Mouse (Mus musculus) heart, embryonic 11.5 days (tissue): ENCODE data around the gene Kctd19. TPM values are rescaled to one million over a fixed set of nuclear protein-coding genes. Genes with fewer than 3 reads are reported as not detected.

ENCODE experiments used
- ATAC-seq: fragments of 200-750 bp; cut with Nextera tagmentation; replicated peaks from 2 replicates; pipeline ENCODE4 v1.8.0; 2017; ENCODE audit warnings: moderate library complexity; ENCODE audit not compliant: insufficient number of reproducible peaks, low FRiP score, low TSS enrichment
- H3K27ac ChIP-seq: fragments of 300-500 bp; sonication (generic); 2 replicates; pipeline ENCODE4 v1.5.1; 2014; ENCODE audit warnings: mild to moderate bottlenecking, low read depth, low read length
- H3K27me3 ChIP-seq: fragments of 300-500 bp; sonication (generic); 2 replicates; pipeline ENCODE4 v1.6.1; 2014; ENCODE audit warnings: mild to moderate bottlenecking, low read length, mixed read lengths; ENCODE audit not compliant: control insufficient read depth, insufficient read depth
- H3K36me3 ChIP-seq: fragments of 300-500 bp; sonication (generic); 2 replicates; pipeline ENCODE4 v1.6.1; 2014; ENCODE audit warnings: mild to moderate bottlenecking, low read length, moderate library complexity, mixed read lengths; ENCODE audit not compliant: control insufficient read depth, insufficient read depth
- H3K4me1 ChIP-seq: fragments of 300-500 bp; sonication (generic); 2 replicates; pipeline ENCODE4 v1.6.1; 2014; ENCODE audit warnings: low read length; ENCODE audit not compliant: control insufficient read depth, insufficient read depth
- H3K4me2 ChIP-seq: fragments of 300-500 bp; sonication (generic); 2 replicates; pipeline ENCODE4 v1.6.1; 2014; ENCODE audit warnings: mild to moderate bottlenecking, moderate library complexity
- H3K4me3 ChIP-seq: fragments of 300-500 bp; sonication (generic); 2 replicates; pipeline ENCODE4 v1.5.1; 2014; ENCODE audit warnings: low read depth, low read length
- H3K9ac ChIP-seq: fragments of 300-500 bp; sonication (generic); 2 replicates; pipeline ENCODE4 v1.6.1; 2014; ENCODE audit warnings: mild to moderate bottlenecking, low read depth, low read length, moderate library complexity
- H3K9me3 ChIP-seq: fragments of 300-500 bp; sonication (generic); replicated peaks from 2 replicates; pipeline ENCODE4 v1.6.1; 2016; ENCODE audit warnings: low read length; ENCODE audit not compliant: control insufficient read depth
- WGBS: fragments of 180-500 bp; shearing (Covaris S2); extraction: QIAGEN DNeasy Blood & Tissue Kit; methylation state at CpG from one replicate; pipeline ENCODE4 v1.1.7; 2014; ENCODE audit not compliant: insufficient replicate concordance; 5-methylcytosine and 5-hydroxymethylcytosine counted together
- polyA plus RNA-seq: library from polyadenylated mRNA; unstranded; fragments of >200 nt; fragmentation: Nextera tagmentation; extraction: Ambion mirVana; gene quantifications from 2 replicates; pipeline ENCODE4 v1.2.1, GENCODE M21; 2014

The Kctd19 gene
- polyA plus RNA-seq, 1 experiment from 2014 or later = not detected

- no peaks in the 10 kb centered on the region for H3K27me3 ChIP-seq
- H3K27ac ChIP-seq = peak overlapping the region; percentile 41
- WGBS = 20% methylated on average over 8 of the region's 8 CpGs
- H3K36me3 ChIP-seq = peaks cover 16% of the 10 kb centered on the region
- H3K4me1 ChIP-seq = peaks cover 56% of the 10 kb centered on the region
- no peak for ATAC-seq
- H3K4me3 ChIP-seq = no peak overlapping the region
- no peak overlapping the region for H3K9ac ChIP-seq
- H3K4me2 ChIP-seq = no peak overlapping the region
- H3K9me3 ChIP-seq = no peaks in the 10 kb centered on the region
Measured at GRCm38 (mm10) chr8:105341399-105341798, 71.9 kb downstream of the Kctd19 start.

GRCm38 (mm10) chr8:105339886-105340635, 73.2 kb downstream of the Kctd19 start:
- WGBS = 51% methylated on average over 6 of the region's 6 CpGs
- Histone ChIP-seq H3K27me3 (no peaks in the 10 kb centered on the region), H3K9ac (no peak overlapping the region), H3K9me3 (no peaks in the 10 kb centered on the region), H3K36me3 (peaks cover 23% of the 10 kb centered on the region), H3K4me2 (no peak overlapping the region), H3K4me3 (no peak overlapping the region), H3K4me1 (peaks cover 44% of the 10 kb centered on the region), H3K27ac (peak overlapping the region; percentile 41)
- ATAC-seq = no peak

- no peak overlapping the region for H3K4me3 ChIP-seq
- H3K27me3 ChIP-seq = no peaks in the 10 kb centered on the region
- H3K36me3 ChIP-seq = peaks cover 23% of the 10 kb centered on the region
- no peak overlapping the region; the same call in 1 of the 2 replicates for H3K4me2 ChIP-seq
- no peak overlapping the region for H3K9ac ChIP-seq
- WGBS = 25% methylated on average over 4 of the region's 4 CpGs
- H3K27ac ChIP-seq = peak overlapping the region; percentile 63
- no peak for ATAC-seq
- no peaks in the 10 kb centered on the region for H3K9me3 ChIP-seq
- peaks cover 35% of the 10 kb centered on the region for H3K4me1 ChIP-seq
Measured at GRCm38 (mm10) chr8:105338992-105339391, 74.3 kb downstream of the Kctd19 start.

GRCm38 (mm10) chr8:105336373-105337130, 76.8 kb downstream of the Kctd19 start:
- 57% methylated on average over 30 of the region's 32 CpGs for WGBS

More at GRCm38 (mm10) chr8:105336373-105337130, 76.8 kb downstream of the Kctd19 start:
- ATAC-seq = no peak
- Histone ChIP-seq H3K27ac (no peak overlapping the region), H3K4me1 (peaks cover 31% of the 10 kb centered on the region), H3K9me3 (no peaks in the 10 kb centered on the region), H3K9ac (no peak overlapping the region), H3K27me3 (no peaks in the 10 kb centered on the region), H3K4me3 (no peak overlapping the region), H3K36me3 (peaks cover 29% of the 10 kb centered on the region), H3K4me2 (no peak overlapping the region)

Other genes starting within 250 kb of the Kctd19 start
- gene Cbfb, start 242.8 kb downstream of the Kctd19 start, polyA plus RNA-seq = 57.2 and 61.2 TPM in 2 replicates
- 20.9 and 21.6 TPM in 2 replicates for gene D230025D16Rik, start 188.4 kb downstream of the Kctd19 start, polyA plus RNA-seq
- 8.6 and 10.0 TPM in 2 replicates for gene B3gnt9, start 158.3 kb downstream of the Kctd19 start, polyA plus RNA-seq
- 14.3 and 17.0 TPM in 2 replicates for gene Tradd, start 148.9 kb downstream of the Kctd19 start, polyA plus RNA-seq
- 2.3 and 2.8 TPM in 2 replicates for gene Fbxl8, start 148.9 kb downstream of the Kctd19 start, polyA plus RNA-seq
- gene Hsf4, start 143.7 kb downstream of the Kctd19 start, polyA plus RNA-seq = not detected in 2 replicates
- gene Nol3, start 137.4 kb downstream of the Kctd19 start, polyA plus RNA-seq = 1.8 and 2.0 TPM in 2 replicates
- gene 4931428F04Rik, start 123.6 kb downstream of the Kctd19 start, polyA plus RNA-seq = 4.5 and 6.7 TPM in 2 replicates
- 10.8 and 15.0 TPM in 2 replicates for gene Exoc3l, start 117.4 kb downstream of the Kctd19 start, polyA plus RNA-seq
- 70.7 and 81.9 TPM in 2 replicates for gene E2f4, start 115.8 kb downstream of the Kctd19 start, polyA plus RNA-seq
- gene Elmo3, start 107.9 kb downstream of the Kctd19 start, polyA plus RNA-seq = 2.9 and 4.2 TPM in 2 replicates
- 1.3 and 1.7 TPM in 2 replicates for gene Lrrc29, start 87.2 kb downstream of the Kctd19 start, polyA plus RNA-seq
- 83.5 and 88.7 TPM in 2 replicates for gene Tmem208, start 87.1 kb downstream of the Kctd19 start, polyA plus RNA-seq
- 2.8 and 3.1 TPM in 2 replicates for gene Fhod1, start 65.5 kb downstream of the Kctd19 start, polyA plus RNA-seq
- 1.5 and 2.1 TPM in 2 replicates for gene Slc9a5, start 64.7 kb downstream of the Kctd19 start, polyA plus RNA-seq
- gene Plekhg4, start 40.2 kb downstream of the Kctd19 start, polyA plus RNA-seq = 0.11 TPM in 1 of 2 replicates, not detected in the other
- gene Lrrc36, start 69 bp upstream of the Kctd19 start, polyA plus RNA-seq = not detected in 2 replicates
- 21.0 and 21.1 TPM in 2 replicates for gene Tppp3, start 58.0 kb upstream of the Kctd19 start, polyA plus RNA-seq
- gene Zdhhc1, start 83.4 kb upstream of the Kctd19 start, polyA plus RNA-seq = 15.0 and 17.1 TPM in 2 replicates
- gene Hsd11b2, start 105.3 kb upstream of the Kctd19 start, polyA plus RNA-seq = 6.4 and 8.2 TPM in 2 replicates
- gene Atp6v0d1, start 152.5 kb upstream of the Kctd19 start, polyA plus RNA-seq = 80.7 and 86.3 TPM in 2 replicates
- gene Ripor1, start 191.8 kb upstream of the Kctd19 start, polyA plus RNA-seq = 23.6 and 27.9 TPM in 2 replicates
- gene Ctcf, start 223.1 kb upstream of the Kctd19 start, polyA plus RNA-seq = 53.9 and 66.3 TPM in 2 replicates
- 0.50 and 0.84 TPM in 2 replicates for gene Agrp, start 223.9 kb upstream of the Kctd19 start, polyA plus RNA-seq